Mouse (Mus musculus) heart, embryonic 15.5 days (tissue): ENCODE measurements around the gene Ccdc146. TPM values are rescaled to one million over a fixed set of nuclear protein-coding genes. Genes with fewer than 3 reads are reported as not detected.

Experiments used
- ATAC-seq: fragments of 200-750 bp; cut with Nextera tagmentation; replicated peaks from 2 replicates; pipeline ENCODE4 v1.8.0; 2017; ENCODE audit warnings: low read depth, moderate TSS enrichment; ENCODE audit not compliant: insufficient number of reproducible peaks, insufficient read depth, low FRiP score
- H3K27ac ChIP-seq: fragments of 300-500 bp; sonication (generic); 2 replicates; pipeline ENCODE4 v1.5.1; 2015; ENCODE audit warnings: mild to moderate bottlenecking, inconsistent platforms
- H3K27me3 ChIP-seq: fragments of 300-500 bp; sonication (generic); 2 replicates; pipeline ENCODE4 v1.6.1; 2015; ENCODE audit warnings: inconsistent platforms
- H3K36me3 ChIP-seq: fragments of 300-500 bp; sonication (generic); 2 replicates; pipeline ENCODE4 v1.6.1; 2015; ENCODE audit warnings: mild to moderate bottlenecking, inconsistent platforms
- H3K4me1 ChIP-seq: fragments of 300-500 bp; sonication (generic); replicated peaks from 2 replicates; pipeline ENCODE4 v1.6.1; 2015; ENCODE audit warnings: inconsistent platforms
- H3K4me2 ChIP-seq: fragments of 300-500 bp; sonication (generic); 2 replicates; pipeline ENCODE4 v1.6.1; 2015; ENCODE audit warnings: inconsistent platforms, mild to moderate bottlenecking, moderate library complexity
- H3K4me3 ChIP-seq: fragments of 300-500 bp; sonication (generic); 2 replicates; pipeline ENCODE4 v1.5.1; 2015; ENCODE audit warnings: mild to moderate bottlenecking, inconsistent platforms
- H3K9ac ChIP-seq: fragments of 300-500 bp; sonication (generic); 2 replicates; pipeline ENCODE4 v1.6.1; 2015; ENCODE audit warnings: mild to moderate bottlenecking, inconsistent platforms
- H3K9me3 ChIP-seq: fragments of 300-500 bp; sonication (generic); replicated peaks from 2 replicates; pipeline ENCODE4 v1.6.1; 2016; ENCODE audit warnings: inconsistent platforms
- WGBS: fragments of 180-500 bp; shearing (Covaris S2); methylation state at CpG from one replicate; pipeline ENCODE4 v1.1.7; 2015; ENCODE audit warnings: mixed read lengths; 5-methylcytosine and 5-hydroxymethylcytosine counted together
- polyA plus RNA-seq: library from polyadenylated mRNA; unstranded; fragments of >200 nt; fragmentation: Nextera tagmentation; extraction: Ambion mirVana; gene quantifications from 2 replicates; pipeline ENCODE4 v1.2.1, GENCODE M21; 2015

Gene Ccdc146
- 1.8 and 3.0 TPM in 2 replicates for polyA plus RNA-seq

- Histone ChIP-seq H3K4me1 (peaks cover 14% of the 10 kb centered on the region), H3K4me2 (peak within 1 kb of the TSS; percentile 94), H3K27ac (peak within 1 kb of the TSS; percentile 52), H3K36me3 (no peaks in the 10 kb centered on the region), H3K27me3 (no peaks in the 10 kb centered on the region), H3K4me3 (peak within 1 kb of the TSS; percentile 68), H3K9me3 (no peaks in the 10 kb centered on the region), H3K9ac (peak within 1 kb of the TSS; percentile 70)
- ATAC-seq = peak; percentile 100
- under 1% methylated on average over 68 of the region's 68 CpGs for WGBS
Observed at GRCm38 (mm10) chr5:21424614-21425602, at the start of gene Ccdc146, which contains the start of gene Fam185a. Gene Ccdc146 (minus strand): TSS chr5:21424677. Gene Fam185a (plus strand): TSS chr5:21424958.

GRCm38 (mm10) chr5:21468100-21468499 lies 43.6 kb upstream of the Ccdc146 start:
- Histone ChIP-seq H3K36me3 (no peaks in the 10 kb centered on the region), H3K4me1 (no peaks in the 10 kb centered on the region), H3K27me3 (no peaks in the 10 kb centered on the region), H3K4me2 (no peak overlapping the region), H3K27ac (no peak overlapping the region), H3K4me3 (no peak overlapping the region), H3K9ac (no peak overlapping the region), H3K9me3 (no peaks in the 10 kb centered on the region)
- WGBS = 89% methylated on average over 12 of the region's 12 CpGs
- no peak for ATAC-seq

GRCm38 (mm10) chr5:21467387-21467786 lies 42.9 kb upstream of the Ccdc146 start:
- Histone ChIP-seq H3K4me1 (no peaks in the 10 kb centered on the region), H3K4me3 (no peak overlapping the region), H3K4me2 (no peak overlapping the region), H3K9me3 (no peaks in the 10 kb centered on the region), H3K9ac (no peak overlapping the region), H3K36me3 (no peaks in the 10 kb centered on the region), H3K27ac (no peak overlapping the region), H3K27me3 (no peaks in the 10 kb centered on the region)
- no peak for ATAC-seq
- WGBS = 63% methylated on average over 7 of the region's 7 CpGs

GRCm38 (mm10) chr5:21440833-21441530 lies 16.5 kb upstream of the Ccdc146 start:
- Histone ChIP-seq H3K4me3 (no peak overlapping the region), H3K4me1 (peaks cover 20% of the 10 kb centered on the region; the same call in 1 of the 2 replicates), H3K4me2 (no peak overlapping the region), H3K9me3 (no peaks in the 10 kb centered on the region), H3K27me3 (no peaks in the 10 kb centered on the region), H3K9ac (no peak overlapping the region), H3K27ac (peak overlapping the region; percentile 49), H3K36me3 (no peaks in the 10 kb centered on the region)
- 35% methylated on average over 8 of the region's 8 CpGs for WGBS
- ATAC-seq = no peak

GRCm38 (mm10) chr5:21439446-21440110 lies 15.1 kb upstream of the Ccdc146 start:
- H3K9me3 ChIP-seq = no peaks in the 10 kb centered on the region
- peaks cover 20% of the 10 kb centered on the region; the same call in 1 of the 2 replicates for H3K4me1 ChIP-seq
- no peaks in the 10 kb centered on the region for H3K27me3 ChIP-seq
- H3K4me3 ChIP-seq = no peak overlapping the region
- no peak for ATAC-seq
- 72% methylated on average over 7 of the region's 7 CpGs for WGBS
- H3K27ac ChIP-seq = no peak overlapping the region
- no peak overlapping the region for H3K9ac ChIP-seq
- H3K36me3 ChIP-seq = no peaks in the 10 kb centered on the region
- H3K4me2 ChIP-seq = no peak overlapping the region

- Histone ChIP-seq H3K9ac (no peak overlapping the region), H3K27me3 (no peaks in the 10 kb centered on the region), H3K4me1 (peaks cover 20% of the 10 kb centered on the region; the same call in 1 of the 2 replicates), H3K36me3 (no peaks in the 10 kb centered on the region), H3K4me2 (no peak overlapping the region), H3K9me3 (no peaks in the 10 kb centered on the region), H3K27ac (no peak overlapping the region), H3K4me3 (no peak overlapping the region)
- WGBS = 85% methylated on average over 9 of the region's 9 CpGs
- ATAC-seq = no peak
Observed at GRCm38 (mm10) chr5:21438428-21438827, 14.0 kb upstream of the Ccdc146 start.

- no peaks in the 10 kb centered on the region for H3K36me3 ChIP-seq
- H3K27me3 ChIP-seq = no peaks in the 10 kb centered on the region
- no peak overlapping the region for H3K9ac ChIP-seq
- peaks cover 15% of the 10 kb centered on the region; the same call in 1 of the 2 replicates for H3K4me1 ChIP-seq
- no peak overlapping the region for H3K4me2 ChIP-seq
- no peak for ATAC-seq
- no peak overlapping the region for H3K4me3 ChIP-seq
- H3K27ac ChIP-seq = no peak overlapping the region
- no peaks in the 10 kb centered on the region for H3K9me3 ChIP-seq
- WGBS = 68% methylated on average over 8 of the region's 8 CpGs
Observed at GRCm38 (mm10) chr5:21436471-21436975, 12.0 kb upstream of the Ccdc146 start.

GRCm38 (mm10) chr5:21434148-21434929 lies 9.9 kb upstream of the Ccdc146 start:
- Histone ChIP-seq H3K27ac (no peak overlapping the region), H3K27me3 (no peaks in the 10 kb centered on the region), H3K9ac (no peak overlapping the region), H3K36me3 (no peaks in the 10 kb centered on the region), H3K4me2 (no peak overlapping the region), H3K9me3 (no peaks in the 10 kb centered on the region), H3K4me1 (peaks cover under 1% of the 10 kb centered on the region; the same call in 1 of the 2 replicates), H3K4me3 (no peak overlapping the region)
- 0 out of 2 replicates have a peak, but pooled peaks have one; percentile 35 for ATAC-seq
- 70% methylated on average over 11 of the region's 11 CpGs for WGBS

- Histone ChIP-seq H3K4me3 (0 out of 2 replicates have a peak overlapping the region, but pooled peaks have one; percentile 68), H3K4me1 (peaks cover 14% of the 10 kb centered on the region), H3K4me2 (no peak overlapping the region), H3K27me3 (no peaks in the 10 kb centered on the region), H3K9me3 (no peaks in the 10 kb centered on the region), H3K36me3 (no peaks in the 10 kb centered on the region), H3K27ac (no peak overlapping the region), H3K9ac (no peak overlapping the region)
- no peak for ATAC-seq
- 95% methylated on average over 6 of the region's 6 CpGs for WGBS
Observed at GRCm38 (mm10) chr5:21426666-21427065, 2.2 kb upstream of the Ccdc146 start.

- Histone ChIP-seq H3K27ac (no peak overlapping the region), H3K9me3 (no peaks in the 10 kb centered on the region), H3K27me3 (no peaks in the 10 kb centered on the region), H3K36me3 (no peaks in the 10 kb centered on the region), H3K4me3 (no peak overlapping the region), H3K4me1 (peaks cover 7% of the 10 kb centered on the region; the same call in 1 of the 2 replicates), H3K9ac (no peak overlapping the region), H3K4me2 (no peak overlapping the region)
- 14% methylated on average over 1 of the region's 1 CpGs for WGBS
- ATAC-seq = no peak
Observed at GRCm38 (mm10) chr5:21420609-21421008, 3.9 kb downstream of the Ccdc146 start.
